Mouse (Mus musculus): ENCODE measurements at regions not wholly inside any gene's neighbourhood (a gene's known extent, or its start where the extent isn't known, plus 50 kb on each side); places are given as distances from the start of the nearest gene placed in this dataset.

DNA sequence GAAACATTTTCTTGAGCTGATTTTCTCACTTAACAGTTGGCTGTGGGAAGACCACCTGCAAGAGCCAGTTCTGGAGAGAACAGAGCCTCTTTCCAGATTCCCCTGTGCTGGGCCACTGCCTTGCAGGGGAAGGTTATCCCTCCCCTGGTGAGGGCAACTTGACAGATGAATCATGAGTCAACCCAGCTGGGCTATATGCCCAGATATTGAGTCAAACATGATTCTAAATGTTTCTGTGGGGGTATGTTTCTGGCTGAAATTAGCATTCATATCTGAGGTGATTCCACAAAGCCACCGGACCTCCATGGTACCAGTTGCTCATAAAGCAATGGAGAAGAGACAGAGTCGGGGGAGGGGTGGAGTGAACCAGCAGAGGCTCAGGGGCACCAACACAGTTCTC is 97.8 kb upstream of the Zdhhc25 start:
- Histone ChIP-seq H3K27ac (ENCODE audit: insufficient read depth, low read length) (no peak overlapping the region), H3K4me1 (ENCODE audit: control insufficient read depth, insufficient read depth, low read length) (no peaks in the 10 kb centered on the region), H3K4me3 (ENCODE audit: insufficient read depth, low read length) (no peak overlapping the region)
- no peak for TF ChIP-seq POLR2A (IDR thresholded peaks at IDR 0.05; ENCODE audit: extremely low read depth, insufficient read depth, low read length)
- no peak for TF ChIP-seq CTCF (IDR thresholded peaks at IDR 0.05; ENCODE audit: extremely low read depth, insufficient read depth, low read length)

DNA sequence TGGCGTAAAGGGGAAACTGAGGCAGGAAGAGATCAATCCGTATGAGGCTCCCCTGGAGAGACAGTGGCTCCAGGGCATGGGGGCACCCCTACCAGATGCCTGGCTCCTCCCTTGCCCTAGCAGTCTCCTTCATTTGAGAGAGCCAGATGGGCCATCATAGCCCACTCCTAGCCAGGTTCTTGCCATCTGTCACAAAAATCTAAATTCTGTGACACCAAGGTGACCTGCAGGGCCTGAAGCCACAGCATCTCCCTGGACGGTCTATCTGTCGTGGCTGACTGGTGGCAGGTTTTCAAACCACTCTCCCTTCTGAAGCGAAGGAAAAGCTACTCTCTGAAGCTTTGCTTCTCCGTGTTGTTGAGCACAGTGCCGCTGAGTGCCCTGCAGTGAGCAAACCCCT is 96.2 kb upstream of the Zdhhc25 start:
- H3K4me3 ChIP-seq (ENCODE audit: insufficient read depth, low read length), result no peak overlapping the region
- H3K27ac ChIP-seq (ENCODE audit: insufficient read depth, low read length), result no peak overlapping the region
- TF ChIP-seq POLR2A (IDR thresholded peaks at IDR 0.05; ENCODE audit: extremely low read depth, insufficient read depth, low read length) (no peak), CTCF (IDR thresholded peaks at IDR 0.05; ENCODE audit: extremely low read depth, insufficient read depth, low read length) (no peak)
- H3K4me1 ChIP-seq (ENCODE audit: control insufficient read depth, insufficient read depth, low read length), result no peaks in the 10 kb centered on the region

GRCm38 (mm10) chr15:88505491-88506119 is 94.5 kb upstream of the Zdhhc25 start:
- Histone ChIP-seq H3K4me1 (ENCODE audit: control insufficient read depth, insufficient read depth, low read length) (no peaks in the 10 kb centered on the region), H3K4me3 (ENCODE audit: insufficient read depth, low read length) (no peak overlapping the region)
- TF ChIP-seq POLR2A (IDR thresholded peaks at IDR 0.05; ENCODE audit: extremely low read depth, insufficient read depth, low read length) (no peak), CTCF (IDR thresholded peaks at IDR 0.05; ENCODE audit: extremely low read depth, insufficient read depth, low read length) (no peak)

GRCm38 (mm10) chr15:88507886-88508285 is 92.2 kb upstream of the Zdhhc25 start:
- H3K27ac ChIP-seq (ENCODE audit: insufficient read depth, low read length), result no peak overlapping the region
- no peak for TF ChIP-seq POLR2A (IDR thresholded peaks at IDR 0.05; ENCODE audit: extremely low read depth, insufficient read depth, low read length)
- no peak for TF ChIP-seq CTCF (IDR thresholded peaks at IDR 0.05; ENCODE audit: extremely low read depth, insufficient read depth, low read length)

More at GRCm38 (mm10) chr15:88505491-88506119, 94.5 kb upstream of the Zdhhc25 start:
- H3K27ac ChIP-seq (ENCODE audit: insufficient read depth, low read length), result no peak overlapping the region

GRCm38 (mm10) chr15:88508971-88509370 is 91.1 kb upstream of the Zdhhc25 start:
- Histone ChIP-seq H3K27ac (ENCODE audit: insufficient read depth, low read length) (no peak overlapping the region), H3K4me3 (ENCODE audit: insufficient read depth, low read length) (no peak overlapping the region), H3K4me1 (ENCODE audit: control insufficient read depth, insufficient read depth, low read length) (no peaks in the 10 kb centered on the region)
- TF ChIP-seq POLR2A (IDR thresholded peaks at IDR 0.05; ENCODE audit: extremely low read depth, insufficient read depth, low read length), result no peak

More at GRCm38 (mm10) chr15:88507886-88508285, 92.2 kb upstream of the Zdhhc25 start:
- Histone ChIP-seq H3K4me3 (ENCODE audit: insufficient read depth, low read length) (no peak overlapping the region), H3K4me1 (ENCODE audit: control insufficient read depth, insufficient read depth, low read length) (no peaks in the 10 kb centered on the region)

GRCm38 (mm10) chr15:88509626-88510025 is 90.5 kb upstream of the Zdhhc25 start:
- TF ChIP-seq POLR2A (IDR thresholded peaks at IDR 0.05; ENCODE audit: extremely low read depth, insufficient read depth, low read length) (no peak), CTCF (IDR thresholded peaks at IDR 0.05; ENCODE audit: extremely low read depth, insufficient read depth, low read length) (no peak)
- H3K4me3 ChIP-seq (ENCODE audit: insufficient read depth, low read length), result no peak overlapping the region
- H3K27ac ChIP-seq (ENCODE audit: insufficient read depth, low read length), result no peak overlapping the region
- no peaks in the 10 kb centered on the region for H3K4me1 ChIP-seq (ENCODE audit: control insufficient read depth, insufficient read depth, low read length)

DNA sequence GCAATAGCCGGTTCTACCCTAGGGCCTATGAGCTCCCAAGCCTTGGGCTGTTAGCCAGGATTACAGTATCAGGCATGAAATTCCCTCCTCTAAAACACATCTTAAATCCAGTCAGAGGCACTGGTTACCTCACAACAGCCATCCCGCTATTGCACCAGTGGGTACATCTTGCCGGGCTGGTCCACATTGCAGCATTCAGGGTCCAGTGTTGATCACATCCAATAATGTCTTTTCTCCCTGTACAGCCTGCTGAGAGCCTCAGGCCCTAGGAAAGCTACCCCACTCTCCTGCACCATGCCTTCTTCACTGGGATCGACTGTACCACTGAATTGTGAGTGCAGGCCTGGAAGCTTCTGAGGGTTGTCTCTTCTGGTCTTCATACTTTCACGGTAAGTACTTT is 86.0 kb upstream of the Zdhhc25 start:
- no peak for TF ChIP-seq POLR2A (IDR thresholded peaks at IDR 0.05; ENCODE audit: extremely low read depth, insufficient read depth, low read length)
- no peak for TF ChIP-seq CTCF (IDR thresholded peaks at IDR 0.05; ENCODE audit: extremely low read depth, insufficient read depth, low read length)
- Histone ChIP-seq H3K4me3 (ENCODE audit: insufficient read depth, low read length) (no peak overlapping the region), H3K27ac (ENCODE audit: insufficient read depth, low read length) (no peak overlapping the region), H3K4me1 (ENCODE audit: control insufficient read depth, insufficient read depth, low read length) (no peaks in the 10 kb centered on the region)

- TF ChIP-seq POLR2A (IDR thresholded peaks at IDR 0.05; ENCODE audit: extremely low read depth, insufficient read depth, low read length), result no peak
- Histone ChIP-seq H3K4me3 (ENCODE audit: insufficient read depth, low read length) (no peak overlapping the region), H3K4me1 (ENCODE audit: control insufficient read depth, insufficient read depth, low read length) (no peaks in the 10 kb centered on the region), H3K27ac (ENCODE audit: insufficient read depth, low read length) (no peak overlapping the region)
These were observed 68.9 kb upstream of the Zdhhc25 start for GRCm38 (mm10) chr15:88531218-88531617.

DNA sequence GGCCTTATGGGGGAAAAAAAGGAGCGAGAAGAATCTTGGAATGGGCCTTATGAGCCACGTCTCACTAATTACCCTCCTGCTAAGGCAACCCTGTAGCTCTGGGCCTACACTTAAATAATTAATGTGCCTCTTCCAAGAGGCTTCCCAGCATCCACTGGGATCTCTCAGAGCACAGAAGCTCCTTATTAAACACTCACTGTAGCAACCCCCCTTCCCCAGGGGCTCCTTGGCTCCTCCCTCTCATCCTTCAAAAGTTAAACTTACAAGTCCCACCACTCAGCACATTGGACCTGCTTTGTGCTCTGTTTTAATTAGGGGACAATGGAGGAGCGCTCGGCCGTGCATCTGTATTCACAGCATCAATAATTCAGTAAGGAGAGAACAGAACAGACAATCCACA is 68.1 kb upstream of the Zdhhc25 start:
- Histone ChIP-seq H3K4me1 (ENCODE audit: control insufficient read depth, insufficient read depth, low read length) (no peaks in the 10 kb centered on the region), H3K27ac (ENCODE audit: insufficient read depth, low read length) (no peak overlapping the region), H3K4me3 (ENCODE audit: insufficient read depth, low read length) (no peak overlapping the region)
- no peak for TF ChIP-seq CTCF (IDR thresholded peaks at IDR 0.05; ENCODE audit: extremely low read depth, insufficient read depth, low read length)
- TF ChIP-seq POLR2A (IDR thresholded peaks at IDR 0.05; ENCODE audit: extremely low read depth, insufficient read depth, low read length), result no peak

DNA sequence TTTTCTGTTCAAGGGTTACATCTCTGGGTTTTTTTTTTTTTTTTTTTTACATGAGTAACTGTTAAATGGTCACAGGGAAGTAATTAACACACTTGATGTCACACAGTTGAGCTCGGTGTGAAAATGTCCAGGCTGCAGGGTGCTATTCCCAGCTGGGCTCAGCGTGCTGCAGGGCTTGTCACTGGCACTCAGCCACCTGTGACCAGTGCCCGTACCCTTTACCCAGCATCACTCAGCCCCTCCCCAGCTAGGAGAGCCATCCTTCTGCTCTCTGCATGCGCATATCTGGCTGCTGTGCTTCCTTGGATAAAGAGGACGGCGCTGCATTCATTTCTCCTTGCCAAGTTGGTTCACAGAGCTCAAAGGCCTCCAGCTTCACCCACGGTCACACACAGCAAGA is 66.7 kb upstream of the Zdhhc25 start:
- Histone ChIP-seq H3K4me1 (ENCODE audit: control insufficient read depth, insufficient read depth, low read length) (no peaks in the 10 kb centered on the region), H3K27ac (ENCODE audit: insufficient read depth, low read length) (no peak overlapping the region), H3K4me3 (ENCODE audit: insufficient read depth, low read length) (no peak overlapping the region)
- no peak for TF ChIP-seq POLR2A (IDR thresholded peaks at IDR 0.05; ENCODE audit: extremely low read depth, insufficient read depth, low read length)
- no peak for TF ChIP-seq CTCF (IDR thresholded peaks at IDR 0.05; ENCODE audit: extremely low read depth, insufficient read depth, low read length)

Measured in cortical plate, adult 2 months (tissue).